Mouse (Mus musculus): ENCODE results near the gene Crat. TPM values are rescaled to one million over a fixed set of nuclear protein-coding genes. Genes with fewer than 3 reads are reported as not detected.

The Crat gene
- polyA plus RNA-seq, 1 experiment from 2014 or later: 24.0 TPM

GRCm38 (mm10) chr2:30444006-30444405 lies 28.4 kb upstream of the Crat start:
- Histone ChIP-seq H3K9ac (replicated peaks; ENCODE audit: low read length) (no peak overlapping the region), H3K4me1 (ENCODE audit: control insufficient read depth, insufficient read depth, low read length) (peaks cover 30% of the 10 kb centered on the region), H3K27me3 (ENCODE audit: control insufficient read depth, insufficient read depth, low read length) (no peaks in the 10 kb centered on the region), H3K9me3 (replicated peaks; ENCODE audit: control insufficient read depth, low read length) (no peaks in the 10 kb centered on the region), H3K36me3 (replicated peaks; ENCODE audit: control insufficient read depth, insufficient read depth, low read depth, low read length) (peaks cover 5% of the 10 kb centered on the region), H3K4me3 (ENCODE audit: low read depth, low read length) (no peak overlapping the region), H3K27ac (replicated peaks; ENCODE audit: low read depth, low read length) (peak overlapping the region; percentile 95), H3K4me2 (ENCODE audit: low read depth, low read length) (no peak overlapping the region)
- DNase-seq (ENCODE audit: low spot score) (no peak), ATAC-seq (replicated peaks; ENCODE audit: insufficient number of reproducible peaks, low FRiP score, low TSS enrichment, low read depth) (no peak)
- WGBS: 64% methylated on average over 5 of the region's 5 CpGs

GRCm38 (mm10) chr2:30443281-30443680 lies 27.7 kb upstream of the Crat start:
- Histone ChIP-seq H3K4me2 (ENCODE audit: low read depth, low read length) (no peak overlapping the region; the same call in 1 of the 2 replicates), H3K4me3 (ENCODE audit: low read depth, low read length) (no peak overlapping the region), H3K9ac (replicated peaks; ENCODE audit: low read length) (peak overlapping the region; percentile 58), H3K27me3 (ENCODE audit: control insufficient read depth, insufficient read depth, low read length) (no peaks in the 10 kb centered on the region), H3K27ac (replicated peaks; ENCODE audit: low read depth, low read length) (peak overlapping the region; percentile 95), H3K36me3 (replicated peaks; ENCODE audit: control insufficient read depth, insufficient read depth, low read depth, low read length) (peaks cover 5% of the 10 kb centered on the region), H3K9me3 (replicated peaks; ENCODE audit: control insufficient read depth, low read length) (no peaks in the 10 kb centered on the region), H3K4me1 (ENCODE audit: control insufficient read depth, insufficient read depth, low read length) (peaks cover 30% of the 10 kb centered on the region)
- WGBS: 54% methylated on average over 4 of the region's 4 CpGs
- ATAC-seq (replicated peaks; ENCODE audit: insufficient number of reproducible peaks, low FRiP score, low TSS enrichment, low read depth) (no peak), DNase-seq (ENCODE audit: low spot score) (no peak)

GRCm38 (mm10) chr2:30442498-30442890 lies 26.9 kb upstream of the Crat start:
- no peaks in the 10 kb centered on the region for H3K27me3 ChIP-seq (ENCODE audit: control insufficient read depth, insufficient read depth, low read length)
- peaks cover 30% of the 10 kb centered on the region for H3K4me1 ChIP-seq (ENCODE audit: control insufficient read depth, insufficient read depth, low read length)
- H3K9me3 ChIP-seq (replicated peaks; ENCODE audit: control insufficient read depth, low read length): no peaks in the 10 kb centered on the region
- H3K36me3 ChIP-seq (replicated peaks; ENCODE audit: control insufficient read depth, insufficient read depth, low read depth, low read length): peaks cover 10% of the 10 kb centered on the region
- H3K4me3 ChIP-seq (ENCODE audit: low read depth, low read length): no peak overlapping the region
- H3K9ac ChIP-seq (replicated peaks; ENCODE audit: low read length): peak overlapping the region; percentile 58
- peak overlapping the region; percentile 95 for H3K27ac ChIP-seq (replicated peaks; ENCODE audit: low read depth, low read length)
- ATAC-seq (replicated peaks; ENCODE audit: insufficient number of reproducible peaks, low FRiP score, low TSS enrichment, low read depth): no peak
- H3K4me2 ChIP-seq (ENCODE audit: low read depth, low read length): peak overlapping the region; percentile 7
- DNase-seq (ENCODE audit: low spot score): no peak
- WGBS: 30% methylated on average over 5 of the region's 5 CpGs

- Histone ChIP-seq H3K4me2 (ENCODE audit: low read depth, low read length) (peak overlapping the region; percentile 32), H3K4me3 (ENCODE audit: low read depth, low read length) (peak overlapping the region; percentile 9; the same call in 1 of the 2 replicates), H3K9ac (replicated peaks; ENCODE audit: low read length) (peak overlapping the region; percentile 58), H3K27ac (replicated peaks; ENCODE audit: low read depth, low read length) (peak overlapping the region; percentile 95), H3K27me3 (ENCODE audit: control insufficient read depth, insufficient read depth, low read length) (no peaks in the 10 kb centered on the region), H3K36me3 (replicated peaks; ENCODE audit: control insufficient read depth, insufficient read depth, low read depth, low read length) (peaks cover 10% of the 10 kb centered on the region), H3K9me3 (replicated peaks; ENCODE audit: control insufficient read depth, low read length) (no peaks in the 10 kb centered on the region), H3K4me1 (ENCODE audit: control insufficient read depth, insufficient read depth, low read length) (peaks cover 30% of the 10 kb centered on the region)
- WGBS: 2% methylated on average over 15 of the region's 15 CpGs
- peak; percentile 100 for DNase-seq (ENCODE audit: low spot score)
- ATAC-seq (replicated peaks; ENCODE audit: insufficient number of reproducible peaks, low FRiP score, low TSS enrichment, low read depth): peak; percentile 62
These were observed 26.2 kb upstream of the Crat start for GRCm38 (mm10) chr2:30441518-30442497.

- peak; percentile 17; the same call in 1 of the 2 replicates for ATAC-seq (replicated peaks; ENCODE audit: insufficient number of reproducible peaks, low FRiP score, low TSS enrichment, low read depth)
- Histone ChIP-seq H3K9ac (replicated peaks; ENCODE audit: low read length) (peak overlapping the region; percentile 46), H3K4me2 (ENCODE audit: low read depth, low read length) (peak overlapping the region; percentile 32), H3K27ac (replicated peaks; ENCODE audit: low read depth, low read length) (peak overlapping the region; percentile 95), H3K27me3 (ENCODE audit: control insufficient read depth, insufficient read depth, low read length) (no peaks in the 10 kb centered on the region), H3K4me1 (ENCODE audit: control insufficient read depth, insufficient read depth, low read length) (peaks cover 30% of the 10 kb centered on the region), H3K36me3 (replicated peaks; ENCODE audit: control insufficient read depth, insufficient read depth, low read depth, low read length) (peaks cover 10% of the 10 kb centered on the region), H3K4me3 (ENCODE audit: low read depth, low read length) (peak overlapping the region; percentile 9; the same call in 1 of the 2 replicates), H3K9me3 (replicated peaks; ENCODE audit: control insufficient read depth, low read length) (no peaks in the 10 kb centered on the region)
- WGBS: 10% methylated on average over 12 of the region's 12 CpGs
- peak; percentile 96 for DNase-seq (ENCODE audit: low spot score)
These were observed 25.3 kb upstream of the Crat start for GRCm38 (mm10) chr2:30440701-30441517.

GRCm38 (mm10) chr2:30440211-30440700 lies 24.6 kb upstream of the Crat start:
- Histone ChIP-seq H3K9me3 (replicated peaks; ENCODE audit: control insufficient read depth, low read length) (no peaks in the 10 kb centered on the region), H3K27me3 (ENCODE audit: control insufficient read depth, insufficient read depth, low read length) (no peaks in the 10 kb centered on the region), H3K27ac (replicated peaks; ENCODE audit: low read depth, low read length) (peak overlapping the region; percentile 95), H3K9ac (replicated peaks; ENCODE audit: low read length) (peak overlapping the region; percentile 38; the same call in 1 of the 2 replicates), H3K4me3 (ENCODE audit: low read depth, low read length) (no peak overlapping the region), H3K36me3 (replicated peaks; ENCODE audit: control insufficient read depth, insufficient read depth, low read depth, low read length) (peaks cover 10% of the 10 kb centered on the region), H3K4me1 (ENCODE audit: control insufficient read depth, insufficient read depth, low read length) (peaks cover 25% of the 10 kb centered on the region), H3K4me2 (ENCODE audit: low read depth, low read length) (no peak overlapping the region)
- 59% methylated on average over 3 of the region's 3 CpGs for WGBS
- DNase-seq (ENCODE audit: low spot score) (no peak), ATAC-seq (replicated peaks; ENCODE audit: insufficient number of reproducible peaks, low FRiP score, low TSS enrichment, low read depth) (no peak)

GRCm38 (mm10) chr2:30439631-30440030 lies 24.0 kb upstream of the Crat start:
- H3K36me3 ChIP-seq (replicated peaks; ENCODE audit: control insufficient read depth, insufficient read depth, low read depth, low read length): peaks cover 10% of the 10 kb centered on the region
- DNase-seq (ENCODE audit: low spot score) (no peak), ATAC-seq (replicated peaks; ENCODE audit: insufficient number of reproducible peaks, low FRiP score, low TSS enrichment, low read depth) (no peak)
- no peaks in the 10 kb centered on the region for H3K9me3 ChIP-seq (replicated peaks; ENCODE audit: control insufficient read depth, low read length)
- H3K4me3 ChIP-seq (ENCODE audit: low read depth, low read length): no peak overlapping the region
- 90% methylated on average over 6 of the region's 6 CpGs for WGBS
- peaks cover 22% of the 10 kb centered on the region for H3K4me1 ChIP-seq (ENCODE audit: control insufficient read depth, insufficient read depth, low read length)
- H3K27ac ChIP-seq (replicated peaks; ENCODE audit: low read depth, low read length): peak overlapping the region; percentile 95; the same call in 1 of the 2 replicates
- H3K9ac ChIP-seq (replicated peaks; ENCODE audit: low read length): no peak overlapping the region
- no peak overlapping the region for H3K4me2 ChIP-seq (ENCODE audit: low read depth, low read length)
- no peaks in the 10 kb centered on the region for H3K27me3 ChIP-seq (ENCODE audit: control insufficient read depth, insufficient read depth, low read length)
